ENCODE assay signal across 8 mouse cellular contexts in genomic region chr9:107626158-107626843, GRCm38 (mm10). TPM values are rescaled to one million over a fixed set of nuclear protein-coding genes. Genes with fewer than 3 reads are reported as not detected.
DNase-seq lines count a peak whose midpoint lies in the region; ATAC-seq lines count a peak whose summit lies in the region.

No protein-coding gene starts in this region.

- peaks cover 64% of the 10 kb centered on the region for H3K4me1 ChIP-seq in kidney, embryonic 16.5 days (ENCODE audit: insufficient read depth, low read length)
- peaks cover 40% of the 10 kb centered on the region for H3K4me1 ChIP-seq in brown adipose tissue, adult 24 weeks (ENCODE audit: control insufficient read depth, insufficient read depth, insufficient read length, low read length)
- H3K4me1 ChIP-seq in hindbrain, embryonic 12.5 days: peaks cover 69% of the 10 kb centered on the region
- H3K4me1 ChIP-seq in midbrain, embryonic 10.5 days: peaks cover 74% of the 10 kb centered on the region

- 37% methylated on average over 15 of the region's 15 CpGs for WGBS in kidney, embryonic 16.5 days
- 31% methylated on average over 14 of the region's 15 CpGs for WGBS in hindbrain, embryonic 12.5 days
- WGBS in midbrain, embryonic 10.5 days: 39% methylated on average over 15 of the region's 15 CpGs

- intact Hi-C loops in left cerebral cortex, postnatal 10 days (cut with DNase I): no loop called here

- no peak; the same call in 1 of the 2 replicates for ATAC-seq in kidney, embryonic 16.5 days (ENCODE audit: low FRiP score, low TSS enrichment)
- ATAC-seq in hindbrain, embryonic 12.5 days (ENCODE audit: low FRiP score): peak; percentile 45

- H3K4me2 ChIP-seq in kidney, embryonic 16.5 days (replicated peaks; ENCODE audit: low read depth, low read length): peak overlapping the region; percentile 46
- H3K4me2 ChIP-seq in hindbrain, embryonic 12.5 days (replicated peaks): peak overlapping the region; percentile 99

- no peaks in the 10 kb centered on the region for H3K9me3 ChIP-seq in kidney, embryonic 16.5 days (ENCODE audit: low read length)
- H3K9me3 ChIP-seq in hindbrain, embryonic 12.5 days (replicated peaks): no peaks in the 10 kb centered on the region
- no peaks in the 10 kb centered on the region for H3K9me3 ChIP-seq in midbrain, embryonic 10.5 days (replicated peaks)

- no peak for DNase-seq in kidney, adult 18-20 months
- no peak for DNase-seq in midbrain, embryonic 10.5 days (ENCODE audit: low spot score)
- no peak for DNase-seq in adrenal gland, adult 18-20 months (ENCODE audit: low spot score in 2 of 2)
- DNase-seq in left cerebral cortex, postnatal 10 days (ENCODE audit: extremely low spot score in 1 of 2, low spot score in 2 of 2): no peak
- DNase-seq in layer of hippocampus, postnatal 36 days: no peak

- peak overlapping the region; percentile 61 for H3K9ac ChIP-seq in kidney, embryonic 16.5 days (replicated peaks; ENCODE audit: low read length)
- peak overlapping the region; percentile 68 for H3K9ac ChIP-seq in hindbrain, embryonic 12.5 days

- H3K4me3 ChIP-seq in kidney, embryonic 16.5 days (ENCODE audit: low read length): peak overlapping the region; percentile 10; the same call in 1 of the 2 replicates
- peak overlapping the region; percentile 21 for H3K4me3 ChIP-seq in brown adipose tissue, adult 24 weeks (ENCODE audit: insufficient read depth, low read depth, low read length)
- H3K4me3 ChIP-seq in hindbrain, embryonic 12.5 days: peak overlapping the region; percentile 3; the same call in 1 of the 2 replicates
- peak overlapping the region; percentile 94 for H3K4me3 ChIP-seq in midbrain, embryonic 10.5 days

- peaks cover 13% of the 10 kb centered on the region for H3K36me3 ChIP-seq in kidney, embryonic 16.5 days (ENCODE audit: insufficient read depth, low read length)
- peaks cover 33% of the 10 kb centered on the region for H3K36me3 ChIP-seq in hindbrain, embryonic 12.5 days
- peaks cover 73% of the 10 kb centered on the region for H3K36me3 ChIP-seq in midbrain, embryonic 10.5 days

- H3K27me3 ChIP-seq in kidney, embryonic 16.5 days (ENCODE audit: insufficient read depth, low read length): no peaks in the 10 kb centered on the region
- H3K27me3 ChIP-seq in hindbrain, embryonic 12.5 days: no peaks in the 10 kb centered on the region
- H3K27me3 ChIP-seq in midbrain, embryonic 10.5 days (ENCODE audit: low read depth, poor library complexity, severe bottlenecking): no peaks in the 10 kb centered on the region

- H3K27ac ChIP-seq in kidney, embryonic 16.5 days (ENCODE audit: low read length): peak overlapping the region; percentile 94
- peak overlapping the region; percentile 83 for H3K27ac ChIP-seq in brown adipose tissue, adult 24 weeks (replicated peaks; ENCODE audit: low read depth, low read length)
- H3K27ac ChIP-seq in hindbrain, embryonic 12.5 days: peak overlapping the region; percentile 97
- peak overlapping the region; percentile 98 for H3K27ac ChIP-seq in midbrain, embryonic 10.5 days (replicated peaks)

RNA-seq across cellular contexts. Expression of gene Gnai2, which starts 8.9 kb away (rescaled TPM):
- polyA plus RNA-seq in kidney, embryonic 16.5 days (2015; fragmentation: Nextera tagmentation; extraction: Ambion mirVana): 447 and 455 TPM in 2 replicates
- 87.2 and 112 TPM in 2 replicates for polyA plus RNA-seq in brown adipose tissue, adult 24 weeks (2012; ENCODE audit: insufficient read depth, insufficient read length, missing spikeins)
- 516 and 531 TPM in 2 replicates for polyA plus RNA-seq in hindbrain, embryonic 12.5 days (2016; fragmentation: Nextera tagmentation; extraction: Ambion mirVana)
- polyA plus RNA-seq in midbrain, embryonic 10.5 days (2016; fragmentation: Nextera tagmentation; extraction: Ambion mirVana): 629 and 656 TPM in 2 replicates
- 100 to 1,000 TPM; 238 to 263 TPM for total RNA-seq in adrenal gland, adult 18-20 months (2021)
- 100 to 1,000 TPM; 229 to 244 TPM for total RNA-seq in left cerebral cortex, postnatal 10 days (2021)
- total RNA-seq in layer of hippocampus, postnatal 36 days (2021): 100 to 1,000 TPM; 195 to 208 TPM

RNA-seq across cellular contexts. Expression of gene Sema3b, which starts 17.3 kb away (rescaled TPM):
- 31.3 TPM in 2 replicates for polyA plus RNA-seq in kidney, embryonic 16.5 days (2015; fragmentation: Nextera tagmentation; extraction: Ambion mirVana)
- polyA plus RNA-seq in brown adipose tissue, adult 24 weeks (2012; ENCODE audit: insufficient read depth, insufficient read length, missing spikeins): 3.3 and 3.8 TPM in 2 replicates
- polyA plus RNA-seq in hindbrain, embryonic 12.5 days (2016; fragmentation: Nextera tagmentation; extraction: Ambion mirVana): 5.1 TPM in 2 replicates
- 1.8 and 3.2 TPM in 2 replicates for polyA plus RNA-seq in midbrain, embryonic 10.5 days (2016; fragmentation: Nextera tagmentation; extraction: Ambion mirVana)
- total RNA-seq in adrenal gland, adult 18-20 months (2021): 1 to 10 TPM; 5.1 to 6.3 TPM
- total RNA-seq in left cerebral cortex, postnatal 10 days (2021): 1 to 10 TPM; 2.7 to 2.9 TPM
- total RNA-seq in layer of hippocampus, postnatal 36 days (2021): 1 to 10 TPM; 1.7 to 2.2 TPM

RNA-seq across cellular contexts. Expression of gene Ifrd2, which starts 38.9 kb away (rescaled TPM):
- polyA plus RNA-seq in kidney, embryonic 16.5 days (2015; fragmentation: Nextera tagmentation; extraction: Ambion mirVana): 60.7 and 64.3 TPM in 2 replicates
- 21.6 and 23.7 TPM in 2 replicates for polyA plus RNA-seq in brown adipose tissue, adult 24 weeks (2012; ENCODE audit: insufficient read depth, insufficient read length, missing spikeins)
- polyA plus RNA-seq in hindbrain, embryonic 12.5 days (2016; fragmentation: Nextera tagmentation; extraction: Ambion mirVana): 19.5 and 21.9 TPM in 2 replicates
- 46.3 and 56.8 TPM in 2 replicates for polyA plus RNA-seq in midbrain, embryonic 10.5 days (2016; fragmentation: Nextera tagmentation; extraction: Ambion mirVana)
- 10 to 100 TPM; 38.0 to 41.1 TPM for total RNA-seq in adrenal gland, adult 18-20 months (2021)
- 10 to 100 TPM; 10.1 to 12.5 TPM for total RNA-seq in left cerebral cortex, postnatal 10 days (2021)
- total RNA-seq in layer of hippocampus, postnatal 36 days (2021): 10 to 100 TPM; 11.2 to 13.8 TPM

RNA-seq across cellular contexts. Expression of gene Slc38a3, which starts 43.0 kb away (rescaled TPM):
- 12.4 and 12.9 TPM in 2 replicates for polyA plus RNA-seq in kidney, embryonic 16.5 days (2015; fragmentation: Nextera tagmentation; extraction: Ambion mirVana)
- polyA plus RNA-seq in brown adipose tissue, adult 24 weeks (2012; ENCODE audit: insufficient read depth, insufficient read length, missing spikeins): 0.83 and 3.3 TPM in 2 replicates
- polyA plus RNA-seq in hindbrain, embryonic 12.5 days (2016; fragmentation: Nextera tagmentation; extraction: Ambion mirVana): 12.5 and 12.9 TPM in 2 replicates
- polyA plus RNA-seq in midbrain, embryonic 10.5 days (2016; fragmentation: Nextera tagmentation; extraction: Ambion mirVana): 9.3 and 11.6 TPM in 2 replicates
- total RNA-seq in adrenal gland, adult 18-20 months (2021): under 1 TPM; 0.33 to 0.64 TPM
- total RNA-seq in left cerebral cortex, postnatal 10 days (2021): 10 to 100 TPM; 84.1 to 90.3 TPM
- total RNA-seq in layer of hippocampus, postnatal 36 days (2021): 10 to 100 TPM; 53.9 to 60.6 TPM

RNA-seq across cellular contexts. Expression of gene Hyal3, which starts 45.7 kb away (rescaled TPM):
- 1.3 and 1.6 TPM in 2 replicates for polyA plus RNA-seq in kidney, embryonic 16.5 days (2015; fragmentation: Nextera tagmentation; extraction: Ambion mirVana)
- 0.63 TPM in 1 of 2 replicates, not detected in the other for polyA plus RNA-seq in brown adipose tissue, adult 24 weeks (2012; ENCODE audit: insufficient read depth, insufficient read length, missing spikeins)
- polyA plus RNA-seq in hindbrain, embryonic 12.5 days (2016; fragmentation: Nextera tagmentation; extraction: Ambion mirVana): 1.2 and 1.4 TPM in 2 replicates
- 0.62 and 0.96 TPM in 2 replicates for polyA plus RNA-seq in midbrain, embryonic 10.5 days (2016; fragmentation: Nextera tagmentation; extraction: Ambion mirVana)
- 1 to 10 TPM; 1.4 to 1.7 TPM for total RNA-seq in adrenal gland, adult 18-20 months (2021)
- total RNA-seq in left cerebral cortex, postnatal 10 days (2021): 1 to 10 TPM in 1 of 2 experiments, under 1 TPM in 1; 0.99 to 1.4 TPM
- 1 to 10 TPM; 1.3 to 1.8 TPM for total RNA-seq in layer of hippocampus, postnatal 36 days (2021)

Comparison
In these comparisons a context has a peak if more than half of its experiments do, and no peak if none do; other contexts are left out.
1. H3K4me3 ChIP-seq: peak in every context shown above with its lines; median percentile 94 in midbrain, embryonic 10.5 days; 21 in brown adipose tissue, adult 24 weeks; 10 in kidney, embryonic 16.5 days; 3 in hindbrain, embryonic 12.5 days.